Mouse (Mus musculus) left cerebral cortex, postnatal 36 days (tissue): Measurements from ENCODE around the gene Grpel1. TPM values are rescaled to one million over a fixed set of nuclear protein-coding genes. Genes with fewer than 3 reads are reported as not detected.

Source experiments
- DNase-seq, 2 experiments: peaks; one replicate each; pipeline ENCODE4 v3.0.0; 2021 to 2022; ENCODE audit warnings: low spot score in 2 of 2, mixed read lengths in 1 of 2
- intact Hi-C: fragments of 180-260 bp; cut with DNase I; formaldehyde crosslinking; loops from one replicate; pipeline ENCODE4 v1.15.1; 2025
- total RNA-seq, 2 experiments: library from RNA; stranded (reverse); gene quantifications; 2 replicates each; pipeline ENCODE4 v1.2.3; 2021

The Grpel1 gene
- total RNA-seq, 2 experiments from 2014 or later, result 21.1 to 22.9 TPM

DNA sequence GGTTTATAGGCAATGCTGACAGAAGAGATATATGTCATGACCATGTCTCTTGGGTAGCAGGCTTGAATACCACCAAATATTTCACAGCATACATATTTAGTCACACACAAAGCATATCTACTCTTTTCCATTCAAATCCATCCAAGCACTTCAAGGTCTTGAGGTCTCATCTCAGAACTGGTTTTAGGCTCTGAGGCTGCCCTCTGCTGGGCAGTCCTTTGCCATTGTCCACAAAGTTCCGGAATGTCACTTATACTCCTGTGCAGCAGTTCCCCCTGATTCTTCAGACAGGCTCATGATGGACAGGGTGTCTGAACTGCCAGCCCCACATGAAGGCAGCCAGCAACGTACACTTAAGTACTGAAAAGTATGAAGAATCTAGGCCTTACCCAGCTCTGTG, 24.4 kb downstream of the Grpel1 start:
- no peak for DNase-seq
- intact Hi-C loops, result no loop called here

DNA sequence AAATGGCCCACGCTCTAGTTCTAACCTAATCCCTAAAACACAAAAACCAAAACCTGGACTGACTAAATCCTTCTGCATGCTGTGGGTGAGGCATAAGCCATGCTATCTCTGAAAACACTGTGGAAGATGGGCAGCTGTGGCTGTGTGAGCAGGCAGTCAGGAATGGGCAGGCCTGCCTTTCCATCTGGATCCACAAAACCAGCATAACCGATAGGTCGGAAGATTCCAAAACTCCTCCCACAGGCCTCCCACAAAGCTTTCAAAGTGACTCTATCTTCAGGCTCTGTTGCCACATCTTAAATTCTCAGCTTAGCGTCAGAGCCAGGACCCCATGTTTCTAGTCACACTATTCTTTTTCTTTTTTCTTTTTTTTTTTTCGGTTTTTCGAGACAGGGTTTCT, 29.1 kb downstream of the Grpel1 start:
- DNase-seq, result peak in 1 of 2 experiments; percentile 59
- intact Hi-C loops, result no loop called here

GRCm38 (mm10) chr5:36494709-36495108, 29.9 kb downstream of the Grpel1 start:
- peak in 1 of 2 experiments; percentile 30 for DNase-seq
- intact Hi-C loops, result no loop called here

DNA sequence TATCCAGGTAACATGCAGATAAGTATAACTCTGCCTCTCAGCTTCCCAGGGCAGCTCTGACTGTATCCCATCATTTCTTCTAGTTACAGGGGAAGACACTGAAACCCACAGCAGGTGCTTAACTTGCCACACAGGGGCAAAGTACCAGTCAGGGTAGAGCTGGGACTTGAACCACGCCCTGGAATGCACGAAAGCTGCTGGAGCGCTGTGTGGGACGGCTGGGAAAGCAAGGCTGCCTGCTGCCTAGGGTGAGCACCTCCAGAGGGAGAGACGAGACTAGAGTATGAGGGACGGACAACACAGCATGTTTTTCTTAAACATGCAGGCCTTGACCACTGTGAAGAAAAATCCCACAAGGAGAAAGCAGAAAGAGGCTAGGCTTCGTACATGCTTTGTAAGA, 40.4 kb downstream of the Grpel1 start:
- DNase-seq, result no peak
- intact Hi-C loops, result no loop called here

GRCm38 (mm10) chr5:36505643-36506042, 40.8 kb downstream of the Grpel1 start:
- no peak for DNase-seq
- intact Hi-C loops, result no loop called here

GRCm38 (mm10) chr5:36508351-36508750, 43.6 kb downstream of the Grpel1 start:
- no peak for DNase-seq
- intact Hi-C loops, result no loop called here

DNA sequence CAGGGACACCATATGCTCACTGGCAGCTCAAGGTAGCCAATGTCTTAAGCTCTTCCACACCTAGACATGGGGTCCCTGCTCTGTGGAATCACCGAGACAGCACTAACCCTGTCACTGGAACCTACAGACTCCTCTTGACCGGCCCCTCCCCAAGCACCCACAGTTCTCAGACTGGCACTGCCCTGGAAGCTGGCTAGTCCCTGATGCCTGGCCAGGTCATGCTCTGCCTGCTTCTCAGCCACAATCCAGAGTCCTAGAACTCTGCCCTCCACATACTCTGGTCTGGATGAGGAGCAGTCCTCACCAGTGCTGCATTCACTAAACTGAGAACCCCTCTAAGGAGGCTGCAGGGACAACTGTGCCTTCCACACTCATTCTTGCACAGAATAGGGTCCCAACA, 46.2 kb downstream of the Grpel1 start:
- intact Hi-C loops, result no loop called here
- DNase-seq, result no peak

DNA sequence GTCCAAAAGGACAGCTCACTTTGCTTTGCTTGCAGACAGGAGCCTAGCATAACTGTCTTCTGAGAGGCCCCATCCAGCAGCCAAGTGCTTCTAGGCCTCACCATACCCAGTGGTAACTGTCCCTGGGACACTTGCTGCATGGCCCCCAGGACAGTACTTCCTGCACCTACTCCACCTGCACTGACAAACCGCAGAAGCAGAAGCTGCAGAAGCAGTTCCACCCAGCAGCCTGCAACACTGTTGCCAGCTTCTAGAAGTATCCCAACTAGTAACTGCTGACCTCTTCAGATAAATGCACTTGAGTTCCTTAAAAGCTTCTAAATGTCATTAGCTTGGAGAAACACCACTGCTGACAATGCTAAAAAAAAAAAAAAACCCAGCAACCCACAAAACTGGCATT, 50.3 kb downstream of the Grpel1 start:
- intact Hi-C loops, result no loop called here

DNA sequence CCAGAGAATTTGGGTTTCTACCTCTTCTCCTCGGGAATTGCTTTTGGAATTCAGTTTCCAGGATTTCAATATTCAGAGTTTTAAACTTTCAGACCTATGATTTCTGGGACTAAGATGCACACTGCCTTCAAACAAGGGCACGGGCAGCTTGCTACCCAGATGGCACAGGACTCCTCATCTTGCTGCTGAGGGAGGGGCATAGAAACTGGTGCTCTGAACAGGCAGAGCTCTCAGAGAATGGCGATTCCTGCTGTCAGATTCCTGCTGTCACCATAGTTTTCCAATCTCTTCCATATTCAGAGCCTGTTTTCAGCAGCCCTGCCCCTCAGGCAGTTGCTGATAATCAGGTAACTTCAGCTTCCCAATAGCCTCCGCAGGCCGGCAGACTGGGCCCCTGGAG, 50.8 kb downstream of the Grpel1 start:
- no peak for DNase-seq
- intact Hi-C loops, result no loop called here

More for the DNA sequence above, 50.3 kb downstream of the Grpel1 start:
- no peak for DNase-seq

DNA sequence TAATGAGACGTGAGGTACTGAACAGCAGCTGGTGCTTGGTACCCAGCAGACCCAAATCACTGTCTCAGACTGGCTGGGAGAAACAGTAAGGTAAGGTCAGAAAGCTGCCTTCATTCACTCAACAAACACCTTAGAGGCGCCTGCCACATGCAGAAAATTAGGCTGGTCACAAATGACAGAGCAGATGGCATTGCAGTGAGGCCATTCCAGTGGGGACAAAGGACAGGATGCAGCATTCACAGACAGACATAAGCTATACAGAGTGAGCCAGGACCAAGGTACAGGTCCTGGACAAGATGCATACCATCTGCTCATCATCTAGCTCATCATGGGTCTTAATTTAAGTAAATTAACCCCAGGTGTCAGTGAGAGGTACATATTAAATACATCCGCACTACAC, 52.8 kb downstream of the Grpel1 start:
- intact Hi-C loops, result no loop called here
- no peak for DNase-seq

- DNase-seq, result no peak
- intact Hi-C loops, result no loop called here
These were observed 55.0 kb downstream of the Grpel1 start for GRCm38 (mm10) chr5:36519751-36520150.

GRCm38 (mm10) chr5:36522782-36523181, 58.0 kb downstream of the Grpel1 start:
- intact Hi-C loops, result no loop called here

GRCm38 (mm10) chr5:36523219-36523703, 58.5 kb downstream of the Grpel1 start:
- intact Hi-C loops, result no loop called here
- DNase-seq, result no peak

More at GRCm38 (mm10) chr5:36522782-36523181, 58.0 kb downstream of the Grpel1 start:
- no peak for DNase-seq

Other genes starting within 250 kb of the Grpel1 start
- 10 to 100 TPM; 36.6 to 45.0 TPM for gene Sorcs2, start 66.9 kb upstream of the Grpel1 start, total RNA-seq
- 10 to 100 TPM; 27.8 to 28.2 TPM for gene Tada2b, start 19.3 kb downstream of the Grpel1 start, total RNA-seq
- 1 to 10 TPM; 1.0 to 1.1 TPM for gene Ccdc96, start 19.6 kb downstream of the Grpel1 start, total RNA-seq
- gene Tbc1d14, start 128.3 kb downstream of the Grpel1 start, total RNA-seq, result 10 to 100 TPM; 73.1 to 79.2 TPM
- gene D5Ertd579e, start 231.0 kb downstream of the Grpel1 start, total RNA-seq, result 100 to 1,000 TPM in 1 of 2 experiments, 10 to 100 TPM in 1; 90.2 to 105 TPM